Mouse (Mus musculus): ENCODE measurements around the gene Cyp17a1.

DNA sequence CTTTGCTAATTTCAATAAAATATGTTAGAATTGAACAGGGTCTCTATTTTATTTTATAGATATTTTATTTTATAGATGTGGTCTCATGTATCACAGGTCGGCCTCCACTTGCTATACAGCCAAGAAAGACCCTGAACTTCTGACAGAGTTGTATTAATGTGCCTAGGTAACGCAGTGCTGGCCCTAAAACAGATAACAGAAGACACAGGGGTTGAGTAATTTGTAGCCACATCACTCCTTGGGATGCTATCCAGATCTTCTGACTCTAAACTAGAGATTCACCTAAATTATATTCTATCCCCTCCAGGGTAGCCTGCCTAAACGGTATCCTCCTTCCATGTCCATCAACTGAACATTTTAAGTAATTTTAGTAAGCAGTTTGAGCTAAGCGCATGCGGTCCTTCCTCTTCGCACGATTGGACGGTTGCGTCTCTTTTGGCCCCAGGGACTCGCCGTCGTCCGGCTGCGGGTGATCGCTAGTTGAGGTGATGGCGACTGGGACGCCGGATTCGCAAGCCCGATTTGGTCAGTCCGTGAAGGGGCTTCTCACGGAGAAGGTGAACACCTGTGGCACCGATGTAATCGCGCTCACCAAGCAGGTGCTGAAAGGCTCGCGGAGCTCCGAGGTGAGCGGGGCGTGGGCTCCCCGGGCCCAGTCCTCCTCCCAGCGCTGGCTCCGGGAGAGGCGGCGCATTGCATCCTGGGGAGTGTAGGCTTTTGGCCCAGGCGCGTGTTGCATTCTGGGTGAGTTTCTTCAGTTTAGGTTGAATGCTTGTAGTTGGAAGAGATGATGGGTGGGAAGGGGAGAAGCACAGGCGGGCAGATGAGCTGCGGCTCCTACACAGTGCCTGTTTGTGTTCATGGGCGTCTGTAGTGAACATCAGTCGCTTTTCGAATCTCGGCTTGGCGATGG lies 16.7 kb upstream of the Cyp17a1 start, which contains the start of gene Borcs7:
- TF ChIP-seq EP300 (IDR thresholded peaks at IDR 0.05; ENCODE audit: low read depth) (no peak), CTCF (IDR thresholded peaks at IDR 0.05; ENCODE audit: low read depth) (no peak)

Measured in liver, postnatal 0 days (tissue).